Mouse (Mus musculus): ENCODE data around the gene Hoxa13. TPM values are rescaled to one million over a fixed set of nuclear protein-coding genes. Genes with fewer than 3 reads are reported as not detected.

The Hoxa13 gene
- polyA plus RNA-seq, 1 experiment from 2014 or later = not detected

GRCm38 (mm10) chr6:52252775-52253376, 7.8 kb downstream of the Hoxa13 start:
- no peak for DNase-seq (ENCODE audit: extremely low spot score, low spot score)
- under 1% methylated on average over 35 of the region's 35 CpGs for WGBS
- no peak overlapping the region for H3K27ac ChIP-seq
- no peak overlapping the region for H3K4me3 ChIP-seq
- H3K9me3 ChIP-seq = no peaks in the 10 kb centered on the region
- peaks cover 100% of the 10 kb centered on the region for H3K27me3 ChIP-seq (ENCODE audit: poor library complexity, severe bottlenecking)
- peaks cover 5% of the 10 kb centered on the region for H3K4me1 ChIP-seq
- H3K36me3 ChIP-seq (replicated peaks) = no peaks in the 10 kb centered on the region

GRCm38 (mm10) chr6:52252016-52252774, 8.5 kb downstream of the Hoxa13 start:
- WGBS = under 1% methylated on average over 24 of the region's 24 CpGs
- Histone ChIP-seq H3K4me3 (no peak overlapping the region), H3K4me1 (peaks cover 5% of the 10 kb centered on the region), H3K27me3 (ENCODE audit: poor library complexity, severe bottlenecking) (peaks cover 100% of the 10 kb centered on the region), H3K27ac (no peak overlapping the region), H3K36me3 (replicated peaks) (no peaks in the 10 kb centered on the region), H3K9me3 (no peaks in the 10 kb centered on the region)
- no peak for DNase-seq (ENCODE audit: extremely low spot score, low spot score)

- Histone ChIP-seq H3K4me1 (peaks cover 5% of the 10 kb centered on the region), H3K9me3 (no peaks in the 10 kb centered on the region), H3K27me3 (ENCODE audit: poor library complexity, severe bottlenecking) (peaks cover 100% of the 10 kb centered on the region), H3K4me3 (no peak overlapping the region), H3K36me3 (replicated peaks) (no peaks in the 10 kb centered on the region), H3K27ac (no peak overlapping the region)
- 8% methylated on average over 7 of the region's 7 CpGs for WGBS
- no peak for DNase-seq (ENCODE audit: extremely low spot score, low spot score)
These were observed 9.4 kb downstream of the Hoxa13 start for GRCm38 (mm10) chr6:52251177-52251879.

GRCm38 (mm10) chr6:52249826-52250225, 10.9 kb downstream of the Hoxa13 start:
- Histone ChIP-seq H3K4me1 (peaks cover 16% of the 10 kb centered on the region), H3K9me3 (no peaks in the 10 kb centered on the region), H3K4me3 (no peak overlapping the region), H3K27me3 (ENCODE audit: poor library complexity, severe bottlenecking) (peaks cover 100% of the 10 kb centered on the region), H3K36me3 (replicated peaks) (no peaks in the 10 kb centered on the region), H3K27ac (no peak overlapping the region)
- DNase-seq (ENCODE audit: extremely low spot score, low spot score) = no peak
- under 1% methylated on average over 4 of the region's 4 CpGs for WGBS

GRCm38 (mm10) chr6:52249415-52249738, 11.3 kb downstream of the Hoxa13 start:
- Histone ChIP-seq H3K36me3 (replicated peaks) (no peaks in the 10 kb centered on the region), H3K27ac (no peak overlapping the region), H3K4me3 (no peak overlapping the region), H3K4me1 (peaks cover 16% of the 10 kb centered on the region), H3K27me3 (ENCODE audit: poor library complexity, severe bottlenecking) (peaks cover 100% of the 10 kb centered on the region), H3K9me3 (no peaks in the 10 kb centered on the region)
- under 1% methylated on average over 16 of the region's 16 CpGs for WGBS
- no peak for DNase-seq (ENCODE audit: extremely low spot score, low spot score)

- WGBS = under 1% methylated on average over 27 of the region's 27 CpGs
- H3K9me3 ChIP-seq = no peaks in the 10 kb centered on the region
- DNase-seq (ENCODE audit: extremely low spot score, low spot score) = no peak
- H3K36me3 ChIP-seq (replicated peaks) = no peaks in the 10 kb centered on the region
- H3K27me3 ChIP-seq (ENCODE audit: poor library complexity, severe bottlenecking) = peaks cover 100% of the 10 kb centered on the region
- no peak overlapping the region for H3K4me3 ChIP-seq
- peaks cover 16% of the 10 kb centered on the region for H3K4me1 ChIP-seq
- H3K27ac ChIP-seq = no peak overlapping the region
These were observed 11.9 kb downstream of the Hoxa13 start for GRCm38 (mm10) chr6:52248638-52249414.

- Histone ChIP-seq H3K36me3 (replicated peaks) (no peaks in the 10 kb centered on the region), H3K4me3 (no peak overlapping the region), H3K9me3 (no peaks in the 10 kb centered on the region), H3K4me1 (peaks cover 11% of the 10 kb centered on the region), H3K27me3 (ENCODE audit: poor library complexity, severe bottlenecking) (peaks cover 100% of the 10 kb centered on the region), H3K27ac (no peak overlapping the region)
- 2% methylated on average over 23 of the region's 23 CpGs for WGBS
- no peak for DNase-seq (ENCODE audit: extremely low spot score, low spot score)
These were observed 12.7 kb downstream of the Hoxa13 start for GRCm38 (mm10) chr6:52247766-52248637.

GRCm38 (mm10) chr6:52246916-52247315, 13.8 kb downstream of the Hoxa13 start:
- no peak for DNase-seq (ENCODE audit: extremely low spot score, low spot score)
- no peak overlapping the region for H3K4me3 ChIP-seq
- 8% methylated on average over 3 of the region's 3 CpGs for WGBS
- H3K4me1 ChIP-seq = peaks cover 11% of the 10 kb centered on the region
- H3K36me3 ChIP-seq (replicated peaks) = no peaks in the 10 kb centered on the region
- H3K9me3 ChIP-seq = no peaks in the 10 kb centered on the region
- H3K27ac ChIP-seq = no peak overlapping the region
- peaks cover 100% of the 10 kb centered on the region for H3K27me3 ChIP-seq (ENCODE audit: poor library complexity, severe bottlenecking)

- Histone ChIP-seq H3K36me3 (replicated peaks) (no peaks in the 10 kb centered on the region), H3K27ac (no peak overlapping the region), H3K27me3 (ENCODE audit: poor library complexity, severe bottlenecking) (peaks cover 100% of the 10 kb centered on the region), H3K4me1 (peaks cover 11% of the 10 kb centered on the region), H3K4me3 (no peak overlapping the region), H3K9me3 (no peaks in the 10 kb centered on the region)
- no peak for DNase-seq (ENCODE audit: extremely low spot score, low spot score)
- WGBS = under 1% methylated on average over 26 of the region's 26 CpGs
These were observed 14.3 kb downstream of the Hoxa13 start for GRCm38 (mm10) chr6:52246403-52246803.

GRCm38 (mm10) chr6:52245757-52246142, 14.9 kb downstream of the Hoxa13 start, which contains the start of gene Hoxa11:
Gene Hoxa11 (minus strand): TSS chr6:52245810.
- no peaks in the 10 kb centered on the region for H3K9me3 ChIP-seq
- WGBS = 1% methylated on average over 20 of the region's 20 CpGs
- no peaks in the 10 kb centered on the region for H3K36me3 ChIP-seq (replicated peaks)
- DNase-seq (ENCODE audit: extremely low spot score, low spot score) = no peak
- no peak within 1 kb of the TSS for H3K27ac ChIP-seq
- no peak within 1 kb of the TSS for H3K4me3 ChIP-seq
- H3K4me1 ChIP-seq = peaks cover 12% of the 10 kb centered on the region
- H3K27me3 ChIP-seq (ENCODE audit: poor library complexity, severe bottlenecking) = peaks cover 100% of the 10 kb centered on the region

- Histone ChIP-seq H3K9me3 (no peaks in the 10 kb centered on the region), H3K27me3 (ENCODE audit: poor library complexity, severe bottlenecking) (peaks cover 100% of the 10 kb centered on the region), H3K27ac (no peak overlapping the region), H3K4me3 (no peak overlapping the region), H3K36me3 (replicated peaks) (no peaks in the 10 kb centered on the region), H3K4me1 (peaks cover 17% of the 10 kb centered on the region)
- under 1% methylated on average over 71 of the region's 71 CpGs for WGBS
- no peak for DNase-seq (ENCODE audit: extremely low spot score, low spot score)
These were observed 15.5 kb downstream of the Hoxa13 start for GRCm38 (mm10) chr6:52245040-52245756.

All from forebrain, embryonic 10.5 days (tissue).